Mouse (Mus musculus) v-Abl transformed pro-B cells (cell line): ENCODE measurements around the gene Tia1.

Source experiments
- in situ Hi-C, 2 experiments: fragments of 400-800 bp; cut with MboI; formaldehyde crosslinking; loops; one replicate each; pipeline ENCODE4 v1.15.1; 2025; ENCODE audit not compliant: unreplicated experiment in 2 of 2

Gene Tia1

GRCm38 (mm10) chr6:86406306-86406705 is 2.3 kb downstream of the Tia1 start:
- in situ Hi-C loops = no loop called here

GRCm38 (mm10) chr6:86418711-86419110 is 14.7 kb downstream of the Tia1 start:
- in situ Hi-C loops = no loop called here

- in situ Hi-C loops = no loop called here
Measured at GRCm38 (mm10) chr6:86419239-86419638, 15.2 kb downstream of the Tia1 start.

GRCm38 (mm10) chr6:86420491-86420890 is 16.5 kb downstream of the Tia1 start:
- in situ Hi-C loops = no loop called here

GRCm38 (mm10) chr6:86426358-86426757 is 22.3 kb downstream of the Tia1 start, which contains the start of gene Gm44790:
Gm44790 (plus strand) TSS chr6:86426658.
- in situ Hi-C loops = loop anchor here (25.0 kb wide), 1 partner anchor 111 kb away; the partner anchor contains the start of gene Pcbp1 (in 2 of the 2)

GRCm38 (mm10) chr6:86431531-86431930 is 27.5 kb downstream of the Tia1 start:
- in situ Hi-C loops = loop anchor here (25.0 kb wide), 1 partner anchor 106 kb away; the partner anchor contains the start of gene Pcbp1 (in 2 of the 2)

GRCm38 (mm10) chr6:86433696-86434095 is 29.7 kb downstream of the Tia1 start:
- in situ Hi-C loops = loop anchor here (25.0 kb wide), 1 partner anchor 104 kb away; the partner anchor contains the start of gene Pcbp1 (in 2 of the 2)

GRCm38 (mm10) chr6:86437711-86438110 is 33.7 kb downstream of the Tia1 start:
- in situ Hi-C loops = loop anchor here (5.0 to 25.0 kb wide), 2 partner anchors 100 to 235 kb away; partner anchors contain the start of gene Pcbp1 (in 2 of the 2)

GRCm38 (mm10) chr6:86438272-86439118 is 34.5 kb downstream of the Tia1 start, which contains the start of gene C87436:
C87436 (plus strand) TSS chr6:86438374.
- in situ Hi-C loops = loop anchor here (5.0 to 25.0 kb wide), 2 partner anchors 99 to 234 kb away; partner anchors contain the start of gene Pcbp1 (in 2 of the 2)

- in situ Hi-C loops = loop anchor here (5.0 to 25.0 kb wide), 2 partner anchors 98 to 233 kb away; partner anchors contain the start of gene Pcbp1 (in 2 of the 2)
Measured at GRCm38 (mm10) chr6:86439119-86439496, 35.1 kb downstream of the Tia1 start.

- in situ Hi-C loops = loop anchor here (5.0 to 25.0 kb wide), 2 partner anchors 98 to 233 kb away; partner anchors contain the start of gene Pcbp1 (in 2 of the 2)
Measured at GRCm38 (mm10) chr6:86439531-86439930, 35.5 kb downstream of the Tia1 start.

GRCm38 (mm10) chr6:86441571-86441970 is 37.6 kb downstream of the Tia1 start:
- in situ Hi-C loops = loop anchor here (10.0 to 25.0 kb wide), 2 partner anchors 96 to 233 kb away; partner anchors contain the start of gene Pcbp1 (in 2 of the 2)

- in situ Hi-C loops = loop anchor here (10.0 to 25.0 kb wide), 2 partner anchors 92 to 229 kb away; partner anchors contain the start of gene Pcbp1 (in 2 of the 2)
Measured at GRCm38 (mm10) chr6:86445551-86445950, 41.5 kb downstream of the Tia1 start.

- in situ Hi-C loops = loop anchor here (10.0 to 25.0 kb wide), 2 partner anchors 90 to 228 kb away; partner anchors contain the start of gene Pcbp1 (in 2 of the 2)
Measured at GRCm38 (mm10) chr6:86446927-86447568, 43.0 kb downstream of the Tia1 start.

GRCm38 (mm10) chr6:86456727-86457126 is 52.7 kb downstream of the Tia1 start:
- in situ Hi-C loops = no loop called here

- in situ Hi-C loops = no loop called here
Measured at GRCm38 (mm10) chr6:86463079-86463478, 59.1 kb downstream of the Tia1 start.

GRCm38 (mm10) chr6:86471317-86471716 is 67.3 kb downstream of the Tia1 start:
- in situ Hi-C loops = loop anchor here (5.0 to 10.0 kb wide), 2 partner anchors 201 to 203 kb away; no protein-coding TSS in a partner anchor

GRCm38 (mm10) chr6:86471760-86472099 is 67.7 kb downstream of the Tia1 start:
- in situ Hi-C loops = loop anchor here (5.0 to 10.0 kb wide), 2 partner anchors 201 to 203 kb away; no protein-coding TSS in a partner anchor

GRCm38 (mm10) chr6:86472100-86472955 is 68.3 kb downstream of the Tia1 start:
- in situ Hi-C loops = loop anchor here (5.0 to 10.0 kb wide), 2 partner anchors 200 to 202 kb away; no protein-coding TSS in a partner anchor
